Mouse (Mus musculus) MEL (cell line): Measurements from ENCODE around the gene Nudt3.
A peak's percentile ranks its signal among the peaks of the same experiment; 100 is the strongest.

Source experiments
- CTCF ChIP-seq, 3 experiments: IDR thresholded peaks in 2 of 3; conservative IDR thresholded peaks in 1 of 3; 2 replicates each; pipeline ENCODE4 v1.5.1; 2011 to 2012; ENCODE audit warnings: low read length in 3 of 3, low read depth in 2 of 3, mild to moderate bottlenecking in 2 of 3, improper control_type of control experiment in 1 of 3, inconsistent platforms in 1 of 3, mixed read lengths in 1 of 3, moderate library complexity in 1 of 3; ENCODE audit not compliant: control insufficient read depth in 1 of 3, insufficient read depth in 1 of 3, poor library complexity in 1 of 3, severe bottlenecking in 1 of 3
- MAZ ChIP-seq: IDR thresholded peaks from 2 replicates; pipeline ENCODE4 v1.6.1; 2012; ENCODE audit warnings: low read depth, mild to moderate bottlenecking, inconsistent platforms, low read length, improper control_type of control experiment
- POLR2AphosphoS2 ChIP-seq: IDR thresholded peaks from 2 replicates; pipeline ENCODE4 v1.6.1; 2011; ENCODE audit warnings: low read length, improper control_type of control experiment
- POLR2AphosphoS5 ChIP-seq: IDR thresholded peaks from 2 replicates; pipeline ENCODE4 v1.6.1; 2012; ENCODE audit warnings: low read depth, borderline replicate concordance, mild to moderate bottlenecking, inconsistent platforms, low read length, moderate library complexity, mixed read lengths
- UBTF ChIP-seq: IDR thresholded peaks from 2 replicates; pipeline ENCODE4 v1.6.1; 2012; ENCODE audit warnings: low read depth, mild to moderate bottlenecking, inconsistent platforms, low read length, improper control_type of control experiment, moderate library complexity, borderline replicate concordance; ENCODE audit not compliant: insufficient read depth
- ZKSCAN1 ChIP-seq: IDR thresholded peaks from 2 replicates; pipeline ENCODE4 v1.6.1; 2012; ENCODE audit warnings: low read depth, mild to moderate bottlenecking, inconsistent platforms, low read length, improper control_type of control experiment, moderate library complexity

- no peak for TF ChIP-seq ZKSCAN1
- peak in 1 of 3 experiments; percentile 5; a peak in 1 of 6 replicates for TF ChIP-seq CTCF (IDR thresholded peaks at IDR 0.05 in 2 of 3, conservative IDR thresholded peaks at IDR 0.05 in 1 of 3; ENCODE audit: control insufficient read depth in 1 of 3, insufficient read depth in 1 of 3, low read depth in 2 of 3, low read length in 3 of 3, poor library complexity in 1 of 3, severe bottlenecking in 1 of 3)
- no peak for TF ChIP-seq POLR2AphosphoS2
- TF ChIP-seq MAZ, result no peak
- TF ChIP-seq UBTF, result no peak
- no peak for TF ChIP-seq POLR2AphosphoS5
Observed at GRCm38 (mm10) chr17:27652046-27652790, 28.9 kb upstream of the Nudt3 start.
